Mouse (Mus musculus) cerebellum, adult 2 months (tissue): ENCODE data around the gene Specc1l.

ENCODE experiments used
- CTCF ChIP-seq: fragments of 200-500 bp; IDR thresholded peaks from 2 replicates; pipeline ENCODE4 v1.5.1; 2011; ENCODE audit warnings: low read depth, mild to moderate bottlenecking, control low read depth, low read length, moderate library complexity, borderline replicate concordance; ENCODE audit not compliant: insufficient read depth
- POLR2A ChIP-seq: fragments of 200-500 bp; IDR thresholded peaks from 2 replicates; pipeline ENCODE4 v1.6.1; 2011; ENCODE audit warnings: low read length, control low read depth, borderline replicate concordance; ENCODE audit not compliant: insufficient read depth

DNA sequence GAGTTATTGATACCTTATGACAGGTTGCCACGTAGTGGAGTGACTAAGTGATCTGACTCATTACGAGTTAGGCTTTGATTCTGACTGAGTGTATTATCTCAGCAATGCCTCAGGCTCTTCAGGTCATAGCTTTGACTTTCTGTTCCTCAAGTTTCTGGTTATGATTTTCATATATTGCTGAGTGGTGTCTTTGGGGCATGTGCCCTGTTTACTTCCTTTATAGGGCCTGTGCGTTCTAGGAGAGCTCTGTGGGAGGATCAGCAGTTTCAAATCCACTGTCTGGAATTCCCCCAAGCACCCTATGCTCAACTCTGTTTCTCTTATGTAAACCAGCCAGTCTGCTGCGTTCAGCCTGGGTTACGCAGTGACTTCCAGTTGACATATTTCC, 10.7 kb downstream of the Specc1l start:
- TF ChIP-seq CTCF (no peak), POLR2A (no peak)
